Mouse (Mus musculus) gastrocnemius, postnatal 25 days (tissue): Measurements from ENCODE around the gene Sept8. TPM values are rescaled to one million over a fixed set of nuclear protein-coding genes. Genes with fewer than 3 reads are reported as not detected.

Experiments
- DNase-seq: peaks from one replicate; pipeline ENCODE4 v3.0.0; 2022
- long read RNA-seq, 2 experiments: library from polyadenylated mRNA; stranded (forward); transcript quantifications; one replicate each; pipeline ENCODE4 v2.0.0; 2021
- total RNA-seq, 2 experiments: library from RNA; stranded (reverse); gene quantifications; 1 replicate in 1 of 2; 2 replicates in 1 of 2; pipeline ENCODE4 v1.2.3; 2021

Gene Sept8
- total RNA-seq = 10 to 100 TPM; 14.5 to 16.8 TPM
- long read RNA-seq, experiment 1, full-length matches to known transcripts = 2 of 3 reads
- long read RNA-seq, experiment 1, partial matches to known transcripts = 0 of 3 reads
- long read RNA-seq, experiment 1, other reads (novel, unspliced or antisense) = 1 of 3 reads
- long read RNA-seq, experiment 2, full-length matches to known transcripts = 6 of 10 reads
- long read RNA-seq, experiment 2, partial matches to known transcripts = 3 of 10 reads
- long read RNA-seq, experiment 2, other reads (novel, unspliced or antisense) = 1 of 10 reads

DNA sequence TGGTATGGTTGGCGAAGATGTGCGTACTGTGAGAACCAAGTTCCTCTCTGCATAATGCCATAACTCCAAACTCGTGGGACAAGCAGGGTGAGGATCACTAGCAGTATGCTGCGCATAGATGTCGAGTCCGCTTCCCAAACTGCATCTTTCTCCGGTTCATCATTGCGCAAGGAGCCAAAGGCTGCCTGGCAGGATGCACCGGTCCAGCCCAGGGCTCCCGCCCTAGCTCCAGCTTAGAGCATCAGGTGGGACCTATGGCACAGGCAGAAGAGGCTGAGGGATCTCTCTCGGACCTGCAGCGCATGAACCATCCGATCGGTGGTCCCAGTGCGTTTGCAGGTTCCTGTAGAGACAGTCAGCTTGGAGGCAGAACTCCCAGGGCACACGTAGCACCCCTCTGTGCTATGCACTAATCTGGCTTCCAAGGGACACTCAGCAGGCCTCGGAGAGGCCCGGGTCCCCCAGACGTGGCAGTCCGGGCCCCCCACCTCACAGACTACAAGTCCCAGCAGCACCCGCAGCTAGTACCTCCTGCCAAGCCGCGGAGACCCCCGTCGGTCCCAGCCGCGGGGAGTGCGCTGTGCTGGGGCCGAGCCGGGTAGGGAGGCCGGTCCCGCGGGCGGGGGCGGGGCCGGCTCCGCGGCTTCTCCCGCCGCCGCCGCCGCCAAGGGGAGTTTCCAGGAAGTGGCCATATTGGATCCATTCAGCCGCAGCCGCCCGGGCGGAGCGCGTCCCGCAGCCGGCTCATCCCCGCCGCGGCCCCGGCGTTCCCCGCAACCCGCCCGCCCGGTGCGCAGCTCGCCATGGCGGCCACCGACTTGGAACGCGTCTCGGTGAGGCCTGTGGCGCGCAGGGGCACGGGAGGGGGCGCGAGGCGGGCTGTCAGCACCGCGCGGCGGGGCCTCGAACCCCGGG lies at the start of gene Sept8:
Gene Sept8 (plus strand): TSS at position 51 of the 915 bp plus-strand sequence.
- peak; percentile 70 for DNase-seq

- DNase-seq = no peak
Measured at GRCm38 (mm10) chr11:53469294-53469967, 49.6 kb upstream of the Sept8 start.

DNA sequence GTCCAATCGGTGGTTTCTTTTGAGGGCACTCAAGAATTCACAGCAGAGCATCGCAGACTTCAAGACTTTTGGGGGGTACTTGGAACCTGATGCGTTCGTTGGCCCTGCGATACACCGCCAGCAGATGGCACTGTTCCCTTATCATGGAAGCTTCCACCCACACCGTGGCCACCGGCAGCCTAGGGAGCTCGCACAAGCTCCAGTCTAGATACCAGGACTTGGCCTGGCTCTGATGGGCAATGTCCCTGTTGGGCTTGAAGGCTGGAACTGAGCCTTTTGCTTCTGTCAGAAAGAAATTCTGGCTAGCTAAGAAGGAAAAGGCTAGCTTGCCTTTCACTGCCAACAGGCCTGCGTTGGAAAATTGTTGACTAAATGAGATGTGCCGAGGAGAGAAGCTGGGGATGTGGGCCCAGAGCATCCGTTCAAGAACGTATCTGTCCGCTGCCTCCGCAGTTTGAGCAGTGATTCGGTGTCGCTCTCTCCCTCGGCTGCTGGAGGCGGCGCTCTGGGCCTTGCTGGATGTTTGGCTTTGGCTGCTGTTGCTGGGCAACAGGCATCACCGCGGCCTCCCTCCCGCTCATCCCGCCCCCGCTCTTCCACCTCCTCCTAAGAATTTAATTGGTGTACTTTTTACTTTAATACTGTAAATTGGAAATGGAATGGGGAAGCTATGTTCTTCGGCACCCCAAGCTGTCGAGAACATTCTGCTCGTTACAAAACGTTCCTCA lies 48.9 kb upstream of the Sept8 start, which contains the start of gene Gm9837:
Gene Gm9837 (minus strand): TSS at position 512 of the 728 bp plus-strand sequence.
- DNase-seq = peak; percentile 75

DNA sequence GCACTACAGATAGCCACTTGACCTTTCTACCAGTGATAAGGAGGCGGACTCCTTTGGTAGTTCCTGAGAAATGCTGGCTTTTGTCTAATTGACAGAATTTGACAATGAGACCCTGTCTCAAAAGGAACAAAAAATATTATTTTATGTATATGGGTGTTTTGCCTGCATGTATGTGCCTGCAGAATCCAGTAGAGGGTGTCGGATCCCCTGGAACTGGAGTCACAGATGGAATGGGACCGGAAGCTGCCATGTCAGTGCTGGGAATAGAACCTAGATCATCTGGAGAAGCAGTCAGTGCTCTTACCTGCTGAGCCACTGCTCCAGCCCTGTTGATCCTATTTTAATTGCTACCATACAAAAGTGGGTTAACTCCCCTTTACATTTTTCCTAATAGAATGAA lies 46.3 kb upstream of the Sept8 start:
- no peak for DNase-seq

DNA sequence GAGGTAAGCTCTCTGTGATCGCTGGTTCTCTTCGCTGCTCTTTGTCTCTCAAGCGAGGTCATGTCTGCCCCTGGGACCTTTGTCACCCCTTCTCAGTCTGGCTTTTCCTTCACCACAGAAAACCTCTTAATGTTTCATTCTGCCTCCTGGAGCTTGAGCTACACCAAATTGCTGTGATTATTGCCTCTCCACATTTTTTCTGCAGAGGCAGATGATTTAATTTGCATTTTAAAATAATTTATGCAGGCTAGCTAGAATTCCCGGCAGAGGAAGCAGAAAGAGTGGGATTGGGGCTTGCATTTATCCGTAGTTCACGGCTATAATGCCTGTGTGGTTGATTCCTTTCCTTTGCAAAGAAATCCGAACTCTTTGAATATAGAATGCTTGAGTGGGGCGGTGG lies 43.4 kb upstream of the Sept8 start:
- no peak for DNase-seq

- DNase-seq = no peak
Measured at GRCm38 (mm10) chr11:53477833-53478232, 41.2 kb upstream of the Sept8 start.

DNA sequence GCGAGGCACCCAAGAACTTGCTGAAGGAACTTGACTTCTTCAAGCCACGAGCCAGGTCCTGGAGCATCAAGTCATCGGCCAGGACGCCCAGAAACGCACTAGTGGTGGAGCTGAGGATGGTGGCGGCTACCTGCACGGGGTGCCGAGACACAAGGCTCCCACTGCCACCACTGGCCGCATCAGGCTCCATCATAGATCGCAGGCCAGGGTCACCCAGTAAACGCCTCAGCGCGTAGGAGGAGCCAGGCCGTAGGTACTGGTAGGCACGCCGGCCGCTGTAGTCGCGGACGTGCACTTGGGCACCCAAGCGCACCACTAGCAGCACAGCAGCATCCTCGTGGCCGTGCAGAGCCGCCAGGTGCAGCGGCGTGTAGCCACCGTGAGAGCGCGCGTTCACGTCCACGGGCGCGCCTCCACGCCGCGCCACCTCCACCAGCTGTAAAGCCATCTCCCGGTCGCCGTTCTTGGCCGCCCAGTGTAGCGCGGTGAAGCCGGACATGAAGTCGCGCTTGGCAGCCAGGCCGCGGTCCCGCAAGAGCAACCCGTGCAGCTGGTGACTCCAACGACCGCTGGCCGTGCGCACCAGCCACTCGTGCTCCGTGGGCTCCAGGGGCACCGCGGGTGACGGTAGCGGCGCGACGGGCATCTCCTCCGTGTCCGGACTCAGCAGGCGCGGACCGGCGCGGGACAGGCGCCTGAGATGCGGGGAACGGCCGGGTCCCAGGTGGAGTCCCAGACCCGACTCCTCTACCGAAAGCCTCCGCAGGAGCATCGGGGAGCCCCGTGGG lies 40.5 kb upstream of the Sept8 start:
- DNase-seq = no peak

DNA sequence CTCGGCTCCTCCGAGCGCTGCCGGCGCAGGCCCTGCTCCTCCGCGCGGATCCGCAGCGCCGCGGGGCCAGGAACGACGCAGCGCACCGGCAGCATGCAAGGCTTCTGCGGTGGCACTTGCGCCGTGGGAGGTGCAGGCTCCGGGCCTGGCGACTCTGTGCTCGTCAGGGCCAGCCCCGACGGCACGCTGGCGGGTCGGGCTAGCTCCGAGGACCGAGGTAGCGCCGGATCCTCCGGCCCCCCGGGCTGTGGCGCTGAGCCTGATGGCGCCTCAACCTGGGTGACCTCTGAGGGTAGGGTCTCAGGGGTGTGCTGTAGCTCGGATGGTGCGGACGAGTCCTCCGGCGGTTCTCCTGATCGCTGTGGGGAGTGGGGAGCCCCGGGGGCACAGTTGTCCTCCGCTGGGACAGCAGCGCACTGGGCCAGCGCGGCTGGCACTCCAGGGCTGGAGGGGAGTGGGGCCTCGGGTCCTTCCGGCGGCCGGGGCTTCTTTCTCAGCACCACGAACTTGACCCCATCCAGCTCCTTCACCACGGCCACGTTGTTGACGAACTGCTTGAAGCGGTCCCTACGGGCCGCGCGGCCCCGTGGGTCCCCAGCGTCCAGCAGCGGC lies 39.8 kb upstream of the Sept8 start:
- no peak for DNase-seq

- DNase-seq = no peak
Measured at GRCm38 (mm10) chr11:53479783-53480301, 39.2 kb upstream of the Sept8 start, which contains the start of the genes Gm9945 and Sowaha. Gene Gm9945 (plus strand): TSS chr11:53480166. Gene Sowaha (minus strand): TSS chr11:53480274.

DNA sequence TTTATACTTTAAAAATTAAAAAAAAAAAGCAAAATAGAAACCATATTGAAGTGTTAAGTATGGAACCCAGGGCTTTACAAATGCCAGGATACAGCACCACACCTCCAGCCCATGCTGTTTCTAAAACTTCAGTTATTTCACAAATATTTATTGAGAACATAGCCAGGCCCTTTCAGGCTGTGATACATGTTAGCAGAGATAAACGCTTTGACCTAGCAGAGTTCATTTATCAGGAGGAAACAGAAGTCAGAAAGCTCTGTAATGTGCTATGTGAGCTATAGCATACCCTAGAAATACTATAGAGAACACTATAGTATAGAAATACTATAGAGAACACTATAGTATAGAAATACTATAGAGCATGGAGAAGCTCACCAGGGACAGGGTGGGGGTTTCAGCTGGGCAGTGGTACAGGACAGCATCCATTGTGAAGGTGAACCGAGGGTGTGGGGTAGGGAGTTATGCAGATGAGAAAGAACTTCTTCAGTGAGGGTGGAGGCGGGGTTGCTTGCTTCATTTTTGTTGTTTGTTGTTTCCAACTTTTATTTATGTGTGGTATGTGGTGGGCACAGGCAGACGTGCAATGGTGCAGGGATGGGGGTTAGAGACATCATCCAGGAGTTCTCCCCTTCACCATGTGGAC lies 37.8 kb upstream of the Sept8 start:
- DNase-seq = no peak

- no peak for DNase-seq
Measured at GRCm38 (mm10) chr11:53483159-53483891, 35.7 kb upstream of the Sept8 start.

- DNase-seq = no peak
Measured at GRCm38 (mm10) chr11:53485719-53486118, 33.3 kb upstream of the Sept8 start.

DNA sequence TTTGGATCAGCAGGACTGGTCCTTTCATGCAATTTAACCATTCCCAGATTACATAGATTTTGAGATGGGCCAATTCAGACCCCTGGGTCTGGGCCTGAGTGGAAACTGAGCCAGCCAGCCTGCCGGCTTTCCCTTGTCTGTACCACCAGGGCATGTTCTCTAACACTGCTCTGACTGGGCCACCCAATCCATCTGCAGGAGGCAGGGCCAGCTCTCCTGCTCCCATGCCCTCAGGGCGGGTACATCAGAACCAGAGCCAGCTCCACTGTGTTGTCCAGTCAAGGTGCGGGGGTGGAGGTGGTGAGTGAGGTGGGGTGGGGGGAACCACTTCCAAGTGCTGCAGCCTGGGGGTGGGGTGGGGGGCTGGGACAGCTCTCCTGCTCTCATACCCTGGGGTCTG lies 32.7 kb upstream of the Sept8 start:
- DNase-seq = no peak

DNA sequence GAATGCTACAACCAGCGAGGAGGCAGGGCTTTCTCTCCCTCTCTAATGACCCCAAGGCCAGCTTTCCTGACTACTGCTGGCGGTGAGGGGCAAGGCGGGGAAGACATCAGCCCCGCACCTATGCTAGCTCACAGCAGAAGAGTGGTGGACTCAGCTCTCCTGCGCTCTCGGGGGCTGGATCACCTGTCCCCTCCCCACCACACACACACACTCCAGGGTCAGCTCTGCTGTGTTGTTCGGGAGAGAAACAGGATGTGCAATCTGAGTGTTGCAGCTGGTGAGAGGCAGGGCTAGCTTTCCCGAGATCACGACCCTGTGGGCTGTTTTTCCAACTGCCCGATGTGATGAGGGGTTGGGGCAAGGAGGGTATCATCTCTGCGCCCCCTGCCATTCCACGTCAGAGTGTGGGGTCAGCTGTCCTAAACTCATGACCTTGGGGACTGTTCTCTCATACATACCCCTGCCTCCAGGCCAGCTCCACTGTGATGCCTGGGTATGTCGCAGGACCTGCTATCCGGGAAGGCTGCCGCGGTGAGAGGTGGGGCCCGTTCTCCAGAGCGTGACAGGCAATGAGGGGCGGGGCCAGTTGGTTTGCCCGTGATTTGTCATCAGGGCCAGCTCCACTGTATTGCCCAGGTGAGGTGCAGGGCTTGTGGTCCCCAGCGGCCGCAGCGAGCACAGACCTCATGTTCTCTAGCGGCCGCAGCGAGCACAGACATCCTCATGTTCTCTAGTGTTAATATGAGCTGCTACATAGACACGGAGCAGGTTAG lies 32.0 kb upstream of the Sept8 start:
- no peak for DNase-seq

GRCm38 (mm10) chr11:53489007-53489406 lies 30.1 kb upstream of the Sept8 start:
- no peak for DNase-seq

DNA sequence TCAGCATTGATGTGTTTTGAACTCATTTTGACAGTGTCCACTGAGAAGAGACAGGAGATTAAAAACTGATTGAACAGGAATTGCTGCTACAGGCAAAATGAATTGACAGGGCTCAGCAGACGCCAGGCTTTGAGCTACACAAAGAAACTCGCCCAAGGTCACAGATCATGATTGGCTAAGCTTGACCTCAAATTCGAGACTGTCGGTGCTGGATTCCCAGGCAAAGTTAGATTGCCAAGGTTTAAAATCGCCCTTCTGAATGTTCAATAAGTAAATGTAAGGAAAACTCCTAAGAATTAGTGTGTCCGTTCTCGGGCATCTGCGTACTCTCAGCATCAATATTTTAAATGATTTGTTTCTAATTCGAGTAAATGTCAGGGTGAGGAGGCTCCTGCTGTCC lies 29.6 kb upstream of the Sept8 start:
- DNase-seq = no peak

GRCm38 (mm10) chr11:53491954-53492401 lies 27.1 kb upstream of the Sept8 start:
- peak; percentile 48 for DNase-seq
